Mouse (Mus musculus): ENCODE results near the gene Dido1. TPM values are rescaled to one million over a fixed set of nuclear protein-coding genes. Genes with fewer than 3 reads are reported as not detected.
"Not testable (repeated sequence)": the region's sequence is repeated elsewhere in the genome, so short reads cannot be mapped to it uniquely, and the experiment has no call there.

Gene Dido1
- polyA plus RNA-seq, 1 experiment from 2014 or later = 28.6 TPM

DNA sequence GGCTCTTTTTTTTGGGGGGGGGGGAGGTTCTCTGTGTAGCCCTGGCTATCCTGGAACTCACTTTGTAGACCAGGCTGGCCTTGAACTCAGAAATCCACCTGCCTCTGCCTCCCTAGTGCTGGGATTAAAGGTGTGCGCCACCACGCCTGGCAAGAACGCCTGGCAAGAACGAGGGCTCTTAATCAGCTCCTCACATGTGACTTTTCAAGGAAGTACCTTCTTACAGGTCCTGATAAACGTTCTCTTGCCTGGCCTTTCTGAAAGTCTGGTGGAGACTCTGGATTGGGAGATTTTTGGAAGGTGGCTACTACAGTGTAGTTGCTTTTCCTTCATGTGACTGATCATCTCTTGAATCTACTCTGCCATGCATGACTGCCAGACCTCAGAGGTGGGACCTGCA is 12.9 kb upstream of the Dido1 start:
- not testable (repeated sequence) for H3K27ac ChIP-seq (replicated peaks); ATAC-seq (ENCODE audit: insufficient number of reproducible peaks, low FRiP score, low TSS enrichment, low read depth); H3K4me3 ChIP-seq (replicated peaks); H3K27me3 ChIP-seq; H3K9me3 ChIP-seq (replicated peaks); H3K9ac ChIP-seq; H3K4me2 ChIP-seq (replicated peaks)
- Histone ChIP-seq H3K4me1 (peaks cover 17% of the 10 kb centered on the region; the same call in 1 of the 2 replicates), H3K36me3 (peaks cover 56% of the 10 kb centered on the region)
- 90% methylated on average over 5 of the region's 5 CpGs for WGBS

DNA sequence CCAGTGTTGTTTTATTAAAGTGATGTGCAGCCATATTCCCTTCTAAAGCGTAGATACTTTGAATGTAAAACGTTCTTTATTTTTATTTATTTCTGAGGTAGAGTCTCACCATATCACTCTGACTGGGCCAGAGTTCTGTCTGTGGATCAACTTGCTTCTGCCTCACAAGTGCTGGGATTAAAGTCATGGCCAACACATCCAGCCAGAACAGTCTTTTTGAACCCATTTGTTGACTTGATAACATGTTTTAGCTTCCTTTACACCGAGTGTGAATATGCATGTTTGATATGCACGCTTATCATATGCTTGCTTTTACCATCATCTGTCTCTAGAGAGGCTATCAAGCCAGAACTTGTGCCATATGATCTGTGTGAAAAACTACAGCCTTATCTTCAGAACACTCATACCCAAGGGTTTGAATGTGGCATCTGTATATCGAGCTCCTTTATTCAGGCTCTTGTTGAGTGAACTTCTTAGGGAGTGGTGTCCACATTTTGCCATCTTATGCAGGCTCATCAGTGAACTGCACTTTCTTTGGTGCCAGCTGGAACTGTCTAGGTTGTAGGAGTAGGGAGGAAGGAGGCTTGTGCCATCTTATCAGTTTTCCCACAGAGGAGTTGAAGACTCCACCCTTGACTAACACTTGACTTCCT is 2.4 kb upstream of the Dido1 start:
- H3K4me1 ChIP-seq = peaks cover 19% of the 10 kb centered on the region
- WGBS = 90% methylated on average over 5 of the region's 5 CpGs

DNA sequence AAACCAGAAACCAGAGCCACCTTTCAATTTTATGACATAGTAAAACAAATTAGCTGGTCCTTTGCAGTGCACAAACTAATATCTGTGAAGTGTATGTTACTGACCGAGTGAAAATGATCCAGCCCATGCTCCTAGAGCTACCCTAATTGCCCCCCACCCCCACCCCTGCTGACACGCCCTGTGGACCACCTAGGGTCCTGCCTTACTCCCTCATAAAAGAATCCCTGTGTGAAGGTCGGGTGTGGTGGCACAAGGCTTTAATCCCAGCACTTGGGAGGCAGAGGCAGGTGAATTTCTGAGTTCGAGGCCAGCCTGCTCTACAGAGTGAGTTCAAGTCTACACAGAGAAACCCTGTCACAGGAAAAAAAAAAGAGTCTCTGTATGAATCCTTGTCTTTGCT is 1.7 kb upstream of the Dido1 start:
- Histone ChIP-seq H3K4me1 (peaks cover 19% of the 10 kb centered on the region), H3K27me3 (no peaks in the 10 kb centered on the region), H3K9me3 (replicated peaks) (no peaks in the 10 kb centered on the region), H3K27ac (replicated peaks) (no peak overlapping the region; the same call in 1 of the 2 replicates), H3K36me3 (peaks cover 19% of the 10 kb centered on the region), H3K9ac (peak overlapping the region; percentile 99; the same call in 1 of the 2 replicates), H3K4me3 (replicated peaks) (peak overlapping the region; percentile 98), H3K4me2 (replicated peaks) (peak overlapping the region; percentile 61)
- WGBS = 59% methylated on average over 4 of the region's 4 CpGs
- no peak for ATAC-seq (ENCODE audit: insufficient number of reproducible peaks, low FRiP score, low TSS enrichment, low read depth)

More for the DNA sequence above, 2.4 kb upstream of the Dido1 start:
- Histone ChIP-seq H3K4me3 (replicated peaks) (no peak overlapping the region), H3K4me2 (replicated peaks) (no peak overlapping the region), H3K9me3 (replicated peaks) (no peaks in the 10 kb centered on the region), H3K27ac (replicated peaks) (no peak overlapping the region), H3K36me3 (peaks cover 25% of the 10 kb centered on the region), H3K27me3 (no peaks in the 10 kb centered on the region), H3K9ac (no peak overlapping the region)
- ATAC-seq (ENCODE audit: insufficient number of reproducible peaks, low FRiP score, low TSS enrichment, low read depth) = no peak

DNA sequence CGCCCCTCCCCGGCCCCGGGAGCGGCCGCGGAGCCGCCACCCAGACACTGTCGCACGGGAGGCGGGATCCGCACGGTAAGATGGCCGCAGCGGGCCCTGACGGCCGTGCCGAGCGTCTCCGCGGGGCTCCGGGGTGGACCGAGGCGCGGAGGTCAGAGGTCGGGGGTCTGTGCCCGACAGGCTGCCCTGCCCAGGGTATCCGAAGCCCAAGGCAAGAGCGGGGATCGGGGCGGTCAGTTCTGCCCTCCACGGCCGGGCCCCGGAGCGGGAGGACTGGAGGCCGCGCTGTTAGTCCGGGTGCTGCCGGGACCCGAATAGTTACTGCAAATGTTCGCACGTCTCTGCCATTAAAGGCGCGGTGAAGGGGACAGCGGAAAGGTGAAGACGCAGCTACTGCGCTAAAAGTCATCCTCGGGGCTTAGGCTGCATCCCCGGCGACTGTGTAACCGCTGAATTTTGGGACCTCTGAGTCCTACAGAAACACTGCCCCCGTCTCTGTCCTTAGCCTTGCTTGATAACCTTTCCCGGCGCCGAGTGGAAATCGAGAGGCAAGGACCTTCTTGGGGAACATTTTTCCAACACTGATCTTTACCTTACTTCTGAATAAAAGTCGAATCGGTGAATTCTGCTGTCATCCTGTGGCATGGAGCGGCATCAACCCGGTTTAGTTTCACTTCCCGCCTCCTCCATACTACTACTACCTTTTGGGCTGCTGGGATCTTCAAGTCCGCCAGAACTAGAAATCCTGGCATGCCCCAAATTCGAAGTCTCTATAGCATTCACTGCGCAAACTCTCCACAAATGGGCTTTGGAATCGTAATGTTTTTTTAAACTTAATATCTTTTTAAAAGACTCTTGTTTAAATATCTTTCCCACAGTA is 717 bp upstream of the Dido1 start:
- Histone ChIP-seq H3K27me3 (no peaks in the 10 kb centered on the region), H3K27ac (replicated peaks) (peak overlapping the region; percentile 90), H3K9ac (peak overlapping the region; percentile 99), H3K4me3 (replicated peaks) (peak overlapping the region; percentile 98), H3K36me3 (peaks cover 15% of the 10 kb centered on the region), H3K9me3 (replicated peaks) (no peaks in the 10 kb centered on the region), H3K4me1 (peaks cover 19% of the 10 kb centered on the region), H3K4me2 (replicated peaks) (peak overlapping the region; percentile 61)
- peak; percentile 44 for ATAC-seq (ENCODE audit: insufficient number of reproducible peaks, low FRiP score, low TSS enrichment, low read depth)
- 2% methylated on average over 63 of the region's 64 CpGs for WGBS

DNA sequence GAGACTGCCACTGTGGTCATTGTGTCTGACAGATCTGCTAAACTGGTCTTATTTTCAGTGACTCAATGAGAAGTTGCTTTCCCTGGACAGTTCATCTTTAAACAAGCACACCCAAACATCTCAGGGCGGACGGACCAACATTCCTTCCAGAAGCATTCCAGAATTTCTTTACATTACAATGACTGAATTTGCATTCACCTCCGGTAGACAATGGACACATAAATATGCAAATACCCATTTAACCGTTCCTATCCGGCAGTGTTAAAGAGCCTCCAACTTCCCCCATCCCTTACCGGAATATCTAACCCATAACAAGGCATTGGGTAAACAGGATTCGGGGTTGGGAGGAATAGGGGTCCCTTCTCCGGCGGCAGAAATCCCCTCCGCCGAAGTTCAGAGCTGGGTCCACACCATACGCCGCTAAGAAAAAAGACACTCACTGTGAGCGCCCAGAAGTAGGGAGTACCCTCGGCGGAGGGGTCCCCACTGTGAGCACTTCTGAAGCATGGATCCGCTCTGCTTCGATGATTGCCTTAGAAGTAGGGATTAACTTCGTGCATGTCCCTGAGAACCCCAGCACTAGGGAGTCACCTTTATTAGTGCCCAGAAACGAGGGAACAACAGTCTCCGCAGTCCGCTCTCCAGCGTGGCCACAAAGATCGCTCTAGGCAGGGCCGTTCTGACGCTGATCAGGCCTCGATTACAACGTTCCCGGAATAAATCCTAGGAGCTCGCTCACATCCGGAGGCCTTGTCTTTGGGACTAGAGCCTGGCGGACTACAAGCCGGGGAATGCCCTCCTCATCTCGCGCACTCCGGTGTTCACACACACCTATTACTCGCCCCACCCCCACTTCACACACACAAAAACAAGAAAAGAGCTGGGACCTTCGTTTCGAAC is 526 bp downstream of the Dido1 start:
- H3K9ac ChIP-seq = peak overlapping the region; percentile 69
- H3K36me3 ChIP-seq = peaks cover 8% of the 10 kb centered on the region
- H3K27me3 ChIP-seq = no peaks in the 10 kb centered on the region
- peaks cover 19% of the 10 kb centered on the region for H3K4me1 ChIP-seq
- peak overlapping the region; percentile 98 for H3K4me3 ChIP-seq (replicated peaks)
- peak overlapping the region; percentile 89 for H3K27ac ChIP-seq (replicated peaks)
- peak; percentile 66 for ATAC-seq (ENCODE audit: insufficient number of reproducible peaks, low FRiP score, low TSS enrichment, low read depth)
- WGBS = under 1% methylated on average over 39 of the region's 39 CpGs
- H3K4me2 ChIP-seq (replicated peaks) = peak overlapping the region; percentile 76
- no peaks in the 10 kb centered on the region for H3K9me3 ChIP-seq (replicated peaks)

DNA sequence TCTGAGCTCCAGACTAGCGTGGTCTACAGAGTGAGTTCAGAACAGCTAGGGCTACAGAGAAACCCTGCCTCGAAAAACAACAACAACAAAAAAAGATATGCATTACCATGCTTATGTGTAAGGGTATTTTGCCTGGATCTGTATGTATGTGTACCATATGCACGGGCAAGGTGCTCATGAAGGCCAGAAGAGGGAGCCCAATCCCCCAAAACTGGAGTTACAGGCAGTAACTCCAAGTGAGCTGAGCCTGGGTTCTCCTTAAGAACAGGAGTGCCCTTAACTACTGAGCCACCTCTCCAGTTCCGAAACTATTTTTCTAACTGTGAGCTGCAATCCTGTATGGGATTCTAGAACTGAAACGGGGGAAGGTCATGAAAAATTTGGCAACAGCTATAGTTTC is 3.8 kb downstream of the Dido1 start:
- Histone ChIP-seq H3K4me3 (replicated peaks) (no peak overlapping the region), H3K36me3 (no peaks in the 10 kb centered on the region), H3K9ac (no peak overlapping the region), H3K27ac (replicated peaks) (no peak overlapping the region), H3K4me2 (replicated peaks) (no peak overlapping the region), H3K27me3 (no peaks in the 10 kb centered on the region), H3K4me1 (peaks cover 24% of the 10 kb centered on the region), H3K9me3 (replicated peaks) (no peaks in the 10 kb centered on the region)
- WGBS = 92% methylated on average over 5 of the region's 5 CpGs
- no peak for ATAC-seq (ENCODE audit: insufficient number of reproducible peaks, low FRiP score, low TSS enrichment, low read depth)

DNA sequence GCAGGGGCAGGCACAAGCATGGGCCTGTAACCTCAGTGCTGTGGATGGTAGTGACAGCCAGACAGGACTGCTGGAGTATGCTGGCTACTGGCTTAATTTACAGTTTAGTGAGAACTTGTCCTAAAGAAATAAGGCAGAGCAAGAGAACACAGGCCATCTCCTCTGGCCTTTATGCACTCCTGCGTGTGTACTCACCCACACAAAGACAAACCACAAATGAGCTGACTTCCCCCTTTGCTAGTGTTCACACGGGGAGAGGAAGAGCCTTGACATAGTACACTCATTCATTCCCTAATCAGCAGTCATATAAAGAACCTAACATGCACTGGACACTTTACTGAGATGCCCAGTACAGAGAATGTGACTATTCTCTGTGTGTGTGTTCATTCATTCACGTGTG is 4.7 kb downstream of the Dido1 start:
- WGBS = 78% methylated on average over 3 of the region's 3 CpGs

DNA sequence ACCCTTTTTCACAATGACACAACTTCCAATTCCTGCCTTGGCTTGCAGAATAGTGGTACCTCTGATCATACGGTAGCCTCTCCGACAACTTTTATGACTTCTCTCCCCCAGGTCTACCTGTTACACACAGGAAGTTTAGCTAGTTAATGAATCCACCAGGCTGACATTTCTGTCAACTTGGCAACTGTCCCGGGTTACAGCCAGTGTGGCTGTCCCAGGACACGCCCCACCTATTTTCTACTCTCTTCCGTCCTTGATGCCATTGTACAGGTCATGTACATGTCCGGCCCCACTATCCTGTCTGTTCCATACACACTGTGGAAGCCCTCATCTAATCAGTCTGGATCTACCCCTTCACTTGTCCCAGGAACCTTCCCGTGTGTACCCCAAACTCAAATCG is 5.2 kb downstream of the Dido1 start:
- Histone ChIP-seq H3K36me3 (no peaks in the 10 kb centered on the region), H3K4me2 (replicated peaks) (no peak overlapping the region), H3K9me3 (replicated peaks) (no peaks in the 10 kb centered on the region), H3K27ac (replicated peaks) (no peak overlapping the region), H3K27me3 (no peaks in the 10 kb centered on the region), H3K4me1 (peaks cover 36% of the 10 kb centered on the region), H3K9ac (no peak overlapping the region), H3K4me3 (replicated peaks) (no peak overlapping the region)
- no peak for ATAC-seq (ENCODE audit: insufficient number of reproducible peaks, low FRiP score, low TSS enrichment, low read depth)
- 79% methylated on average over 8 of the region's 8 CpGs for WGBS

More for the DNA sequence above, 4.7 kb downstream of the Dido1 start:
- H3K9ac ChIP-seq = no peak overlapping the region
- H3K36me3 ChIP-seq = no peaks in the 10 kb centered on the region
- no peak for ATAC-seq (ENCODE audit: insufficient number of reproducible peaks, low FRiP score, low TSS enrichment, low read depth)
- no peak overlapping the region for H3K4me2 ChIP-seq (replicated peaks)
- H3K4me3 ChIP-seq (replicated peaks) = no peak overlapping the region
- no peaks in the 10 kb centered on the region for H3K9me3 ChIP-seq (replicated peaks)
- H3K27ac ChIP-seq (replicated peaks) = no peak overlapping the region
- H3K4me1 ChIP-seq = peaks cover 32% of the 10 kb centered on the region
- H3K27me3 ChIP-seq = no peaks in the 10 kb centered on the region

DNA sequence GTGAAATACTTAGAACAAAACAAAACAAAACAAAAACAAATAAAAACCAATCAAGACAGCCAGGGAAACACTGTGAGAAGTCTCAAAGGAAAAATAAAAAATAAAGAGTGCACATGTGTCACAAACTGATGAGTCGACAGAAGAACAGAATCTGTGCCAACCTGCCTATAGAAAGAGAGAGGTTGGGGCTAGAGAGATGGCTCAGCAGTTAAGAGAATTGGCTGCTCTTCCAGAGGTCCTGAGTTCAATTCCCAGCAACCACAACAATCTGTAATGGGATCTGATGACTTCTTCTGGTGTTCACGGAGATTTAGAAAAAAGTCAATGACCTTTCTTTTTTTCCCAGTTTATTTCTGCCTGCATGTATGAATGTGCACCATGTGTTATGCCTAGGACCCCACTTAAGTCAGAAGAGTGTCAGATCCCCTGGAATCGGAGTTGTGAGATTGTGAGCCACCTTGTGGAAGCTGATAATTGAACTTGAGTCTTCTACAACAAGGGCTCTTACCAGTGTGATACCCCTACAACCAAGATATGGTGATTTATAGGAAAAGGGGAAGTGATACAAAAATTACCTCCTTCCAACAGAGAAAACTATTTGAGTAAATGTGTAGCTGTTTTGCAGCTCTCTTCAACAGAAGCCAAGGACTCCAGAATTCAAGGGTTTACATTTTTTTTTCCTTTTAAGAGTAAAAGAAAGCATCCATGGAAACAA is 6.0 kb downstream of the Dido1 start:
- H3K9ac ChIP-seq = no peak overlapping the region
- no peak overlapping the region for H3K27ac ChIP-seq (replicated peaks)
- WGBS = 64% methylated on average over 3 of the region's 3 CpGs
- H3K9me3 ChIP-seq (replicated peaks) = no peaks in the 10 kb centered on the region
- H3K4me3 ChIP-seq (replicated peaks) = no peak overlapping the region
- H3K4me2 ChIP-seq (replicated peaks) = no peak overlapping the region
- peaks cover 41% of the 10 kb centered on the region for H3K4me1 ChIP-seq
- no peak for ATAC-seq (ENCODE audit: insufficient number of reproducible peaks, low FRiP score, low TSS enrichment, low read depth)
- H3K27me3 ChIP-seq = no peaks in the 10 kb centered on the region
- H3K36me3 ChIP-seq = no peaks in the 10 kb centered on the region

DNA sequence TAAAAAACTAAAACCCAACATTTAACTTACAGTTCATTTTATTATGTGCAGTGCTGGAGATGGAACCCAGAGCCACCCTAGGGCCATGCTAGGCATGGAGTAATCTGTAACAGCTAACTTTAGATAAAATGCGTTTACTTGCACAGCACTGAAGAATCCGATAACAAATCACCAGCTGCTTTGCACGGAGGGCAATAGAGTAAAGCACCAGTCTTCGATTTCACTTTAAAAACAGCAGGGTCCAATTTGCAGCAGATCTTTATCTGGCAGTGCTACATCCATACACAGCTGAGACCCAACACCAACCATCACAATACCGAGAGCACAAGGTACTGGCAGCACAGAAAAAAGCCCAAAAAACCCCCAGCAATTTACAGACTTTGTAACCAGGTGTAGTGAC is 6.6 kb downstream of the Dido1 start:
- H3K4me3 ChIP-seq (replicated peaks) = no peak overlapping the region
- WGBS = 52% methylated on average over 5 of the region's 5 CpGs
- no peaks in the 10 kb centered on the region for H3K36me3 ChIP-seq
- H3K4me1 ChIP-seq = peaks cover 36% of the 10 kb centered on the region
- no peaks in the 10 kb centered on the region for H3K9me3 ChIP-seq (replicated peaks)
- H3K27ac ChIP-seq (replicated peaks) = peak overlapping the region; percentile 95; the same call in 1 of the 2 replicates
- H3K4me2 ChIP-seq (replicated peaks) = no peak overlapping the region
- H3K9ac ChIP-seq = no peak overlapping the region
- ATAC-seq (ENCODE audit: insufficient number of reproducible peaks, low FRiP score, low TSS enrichment, low read depth) = no peak
- H3K27me3 ChIP-seq = no peaks in the 10 kb centered on the region

Measured in embryonic facial prominence, embryonic 15.5 days (tissue).